Mouse (Mus musculus) mature B cell (primary cell): Measurements from ENCODE around the gene Acot8.
"Not testable (repeated sequence)": the region's sequence is repeated elsewhere in the genome, so short reads cannot be mapped to it uniquely, and the experiment has no call there.

Source experiments
- in situ Hi-C: fragments of 300-500 bp; cut with MboI; formaldehyde crosslinking; loops from 2 replicates; pipeline ENCODE4 v1.14.3; 2019

Acot8 gene

DNA sequence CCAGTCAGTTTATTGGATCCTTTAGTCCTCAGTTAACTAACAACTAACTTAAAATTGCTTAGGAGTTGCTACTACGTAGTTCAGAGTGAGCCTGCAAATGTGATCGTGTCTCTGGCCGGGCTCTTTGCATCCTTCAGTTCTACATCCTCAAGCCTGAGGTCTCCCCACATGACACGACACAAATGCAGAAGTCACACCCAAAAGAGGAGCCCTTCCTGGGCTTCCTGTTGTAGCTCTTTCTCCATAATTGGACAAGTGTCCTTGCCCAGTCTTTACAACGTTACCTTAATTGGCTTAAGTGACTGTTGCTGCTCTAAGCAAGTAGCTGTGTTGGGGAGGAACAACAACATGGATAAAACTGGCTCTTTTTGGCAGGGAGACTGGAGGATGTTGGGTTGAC lies 10.7 kb upstream of the Acot8 start:
- in situ Hi-C loops = no loop called here

DNA sequence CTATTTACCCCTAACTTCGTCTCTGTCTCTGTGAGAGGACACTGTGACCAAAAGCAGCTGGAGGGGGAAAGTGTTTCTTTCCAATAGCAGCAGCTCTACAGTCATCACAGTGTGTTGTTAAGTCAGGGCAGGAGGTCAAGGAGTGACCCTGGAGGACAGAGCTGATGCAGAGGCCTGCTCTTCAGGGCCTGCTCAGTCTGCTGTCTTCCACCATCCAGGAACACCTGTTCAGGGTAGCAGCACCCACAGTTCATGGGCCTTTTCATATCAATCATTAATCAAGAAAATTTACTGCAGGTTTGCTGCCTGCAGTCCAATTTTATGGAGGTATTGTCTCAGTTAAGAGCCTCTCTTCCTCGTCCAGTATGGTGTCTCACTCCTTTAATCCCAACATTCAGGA lies 8.9 kb upstream of the Acot8 start:
- in situ Hi-C loops = no loop called here

DNA sequence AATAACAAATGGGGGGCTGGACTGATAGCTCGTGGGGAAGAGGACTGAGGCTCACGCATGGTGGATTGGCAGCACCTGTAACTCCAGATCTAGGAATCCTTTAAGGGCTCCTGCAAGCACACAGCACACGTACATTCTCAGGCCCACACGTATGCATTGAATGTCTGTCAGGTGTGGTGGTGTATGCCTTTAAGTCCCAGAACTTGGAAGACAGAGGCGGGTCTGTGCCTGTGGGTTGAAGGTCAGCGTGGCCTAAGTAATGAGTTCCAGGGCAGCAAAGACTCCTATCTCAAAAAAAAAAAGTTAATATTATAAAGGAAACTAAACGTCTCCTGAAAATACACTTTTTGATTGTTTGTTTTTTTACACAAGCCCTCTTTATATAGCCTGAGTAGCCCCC lies 1.9 kb upstream of the Acot8 start:
- in situ Hi-C loops = no loop called here

DNA sequence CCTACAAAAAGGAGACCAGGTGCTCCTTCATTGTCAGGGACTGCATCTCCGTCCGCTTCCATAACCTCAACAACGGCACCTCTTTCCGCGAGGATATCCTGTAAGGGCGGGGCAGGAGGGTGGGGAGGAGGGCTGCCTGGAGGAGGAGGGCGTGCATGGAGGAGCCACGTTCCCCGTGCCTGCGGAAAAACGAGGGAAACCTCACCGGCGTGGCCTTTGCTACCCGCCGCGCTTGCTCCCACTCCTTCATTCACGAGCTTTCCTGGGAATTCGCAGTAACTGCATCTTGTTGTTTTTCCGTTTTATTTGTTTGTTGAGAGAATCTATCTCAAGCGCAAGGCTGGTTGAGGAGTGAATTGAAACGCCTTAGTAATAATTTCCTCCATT lies 643 bp upstream of the Acot8 start:
- in situ Hi-C loops = no loop called here

- in situ Hi-C loops = no loop called here
Measured at GRCm38 (mm10) chr2:164803921-164804313, 765 bp downstream of the Acot8 start.

GRCm38 (mm10) chr2:164803201-164803920 lies 1.3 kb downstream of the Acot8 start:
- in situ Hi-C loops = no loop called here

DNA sequence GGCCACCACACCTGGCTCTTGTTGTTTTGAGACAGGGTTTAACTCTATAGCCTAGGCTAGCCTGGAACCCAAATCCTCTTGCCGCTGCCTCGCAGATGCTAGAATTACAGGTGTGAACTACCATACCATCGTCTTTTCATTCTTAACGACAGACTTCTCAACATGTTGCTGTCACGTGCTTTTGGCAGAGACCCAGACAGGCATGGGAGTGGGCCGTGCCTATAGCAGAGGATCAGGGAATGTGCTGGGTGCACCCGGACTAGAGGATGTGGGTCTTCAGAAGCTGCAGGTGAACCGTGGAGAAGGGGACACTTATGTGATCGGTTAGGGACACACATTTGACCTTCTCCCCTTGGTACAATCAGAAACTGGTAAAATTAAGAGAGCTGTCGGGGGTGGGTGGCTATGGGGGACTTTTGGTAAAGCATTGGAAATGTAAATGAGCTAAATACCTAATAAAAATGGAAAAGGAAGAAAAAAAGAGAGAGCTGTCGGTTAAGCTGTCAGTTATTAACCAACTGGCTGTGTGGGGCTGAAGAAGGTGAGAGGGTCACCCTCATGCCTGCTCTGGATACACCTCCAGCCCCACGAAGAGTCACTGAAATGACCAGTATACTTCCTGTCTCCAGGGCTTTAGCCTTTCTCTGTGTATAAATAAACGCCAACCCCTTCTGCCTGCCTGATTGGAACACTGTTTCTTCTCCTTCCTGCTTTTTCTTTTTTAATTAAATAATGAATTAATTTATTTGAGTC lies 4.3 kb downstream of the Acot8 start:
- in situ Hi-C loops = no loop called here

DNA sequence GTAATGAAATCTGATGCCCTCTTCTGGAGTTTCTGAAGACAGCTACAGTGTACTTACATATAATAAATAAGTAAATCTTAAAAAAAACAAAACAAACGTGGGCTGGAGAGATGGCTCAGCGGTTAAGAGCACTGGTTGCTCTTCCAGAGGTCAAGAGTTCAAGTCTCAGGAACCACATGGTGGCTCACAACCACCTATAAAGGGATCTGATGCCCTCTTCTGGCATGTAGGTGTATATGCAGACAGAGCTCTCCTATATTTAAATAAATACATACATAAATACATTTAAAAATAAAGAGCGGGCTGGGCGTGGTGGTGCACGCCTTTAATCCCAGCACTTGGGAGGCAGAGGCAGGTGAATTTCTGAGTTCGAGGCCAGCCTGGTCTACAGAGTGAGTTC lies 6.1 kb downstream of the Acot8 start:
- in situ Hi-C loops = not testable (repeated sequence)

GRCm38 (mm10) chr2:164795868-164796267 lies 8.8 kb downstream of the Acot8 start:
- in situ Hi-C loops = no loop called here

GRCm38 (mm10) chr2:164794293-164794692 lies 10.4 kb downstream of the Acot8 start:
- in situ Hi-C loops = no loop called here

GRCm38 (mm10) chr2:164793772-164794171 lies 10.9 kb downstream of the Acot8 start:
- in situ Hi-C loops = no loop called here

GRCm38 (mm10) chr2:164793236-164793635 lies 11.4 kb downstream of the Acot8 start:
- in situ Hi-C loops = no loop called here

DNA sequence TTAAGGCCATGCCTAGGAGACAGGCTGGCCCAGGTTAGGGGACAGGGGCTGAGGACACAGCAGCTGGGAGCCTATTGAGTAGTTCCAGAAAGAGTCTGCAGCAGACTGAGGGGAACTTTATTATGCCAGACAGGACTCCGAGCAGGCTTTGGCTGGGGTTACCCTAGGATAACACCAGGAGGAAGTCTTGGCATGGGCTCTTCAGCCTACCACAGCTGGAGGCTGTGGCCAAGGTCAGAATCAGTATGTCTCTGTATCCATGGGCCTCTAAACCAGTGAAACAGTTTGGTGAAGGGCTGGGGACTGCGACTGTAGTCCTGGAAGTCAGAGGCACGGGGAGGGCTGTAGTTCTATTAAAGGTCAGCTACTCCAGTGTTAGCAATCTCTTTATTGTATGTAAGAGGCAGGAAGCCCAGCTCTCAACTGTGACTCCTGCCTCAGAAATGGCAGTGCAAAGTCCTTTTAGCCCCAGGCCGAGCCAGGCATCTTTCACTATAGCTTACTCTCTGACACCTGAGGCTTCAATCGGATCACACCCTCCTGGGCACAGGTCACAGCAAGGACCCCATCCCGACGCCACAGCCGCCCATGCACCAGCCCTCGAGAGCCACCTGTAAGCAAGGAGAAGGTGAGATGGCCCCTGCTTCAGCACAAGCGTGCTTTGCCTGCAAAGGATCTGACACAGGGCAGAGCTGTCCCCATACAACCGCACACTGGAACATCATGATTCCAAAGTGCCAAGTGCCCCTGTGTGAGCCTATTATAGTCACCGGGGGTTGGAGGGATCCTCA lies 12.1 kb downstream of the Acot8 start:
- in situ Hi-C loops = no loop called here

GRCm38 (mm10) chr2:164791841-164792261 lies 12.8 kb downstream of the Acot8 start:
- in situ Hi-C loops = no loop called here

DNA sequence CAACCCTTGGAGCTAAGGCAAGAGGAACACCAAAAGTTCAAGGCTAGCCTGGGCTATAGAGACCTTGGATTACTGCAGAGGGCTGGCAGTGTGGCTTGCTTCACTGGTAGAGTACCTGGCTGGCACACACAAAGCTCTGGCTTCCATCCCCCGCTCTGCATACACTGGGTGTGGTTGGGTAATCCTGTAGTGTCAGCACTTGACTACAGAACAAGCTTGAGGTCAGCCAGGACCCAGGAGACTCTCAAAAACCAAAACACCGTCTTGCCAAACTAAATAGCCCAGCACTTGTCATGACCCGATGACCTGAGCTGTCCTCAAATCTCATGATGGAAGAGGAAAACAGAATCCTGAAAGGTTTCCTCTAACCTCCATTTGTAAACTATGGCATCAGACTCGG lies 14.2 kb downstream of the Acot8 start:
- in situ Hi-C loops = no loop called here

DNA sequence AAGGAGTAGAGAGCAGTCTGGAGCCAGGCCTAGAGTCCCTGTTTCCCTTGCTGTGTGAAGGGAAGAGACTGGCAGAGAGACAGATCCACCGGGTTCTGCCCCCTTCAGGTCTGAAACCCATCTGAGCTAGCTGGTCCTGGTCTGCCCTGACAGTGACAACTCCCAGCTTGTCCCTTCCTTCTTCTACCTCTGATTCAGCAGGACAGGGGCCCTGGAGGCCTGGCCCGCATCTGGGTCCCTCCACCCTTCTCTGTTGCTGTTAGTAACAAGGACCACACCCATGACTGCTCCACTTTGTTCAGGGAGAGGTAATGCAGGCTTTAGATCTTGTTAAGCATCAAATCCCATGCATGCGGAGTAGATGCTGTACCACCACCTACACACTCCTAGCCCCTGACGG lies 16.3 kb downstream of the Acot8 start:
- in situ Hi-C loops = no loop called here

DNA sequence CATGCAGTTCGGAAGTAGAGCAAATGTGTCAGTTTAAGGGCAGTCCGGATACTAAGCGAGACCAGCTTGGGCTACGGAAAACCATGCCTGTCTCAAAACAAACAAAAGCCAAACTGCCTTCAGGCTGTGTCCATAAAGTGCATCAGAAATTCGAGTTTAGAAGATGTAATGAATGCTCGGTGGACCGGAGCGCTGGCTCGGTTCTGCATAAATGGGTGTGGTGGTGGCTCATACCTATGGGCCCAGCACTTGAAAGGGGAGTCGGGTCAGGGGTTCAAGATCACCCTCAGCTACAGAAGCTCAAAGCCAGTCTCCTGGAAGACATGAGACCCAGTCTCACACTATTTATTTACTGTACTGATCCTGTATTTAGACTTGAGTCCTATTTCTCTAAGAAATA lies 16.9 kb downstream of the Acot8 start:
- in situ Hi-C loops = no loop called here

DNA sequence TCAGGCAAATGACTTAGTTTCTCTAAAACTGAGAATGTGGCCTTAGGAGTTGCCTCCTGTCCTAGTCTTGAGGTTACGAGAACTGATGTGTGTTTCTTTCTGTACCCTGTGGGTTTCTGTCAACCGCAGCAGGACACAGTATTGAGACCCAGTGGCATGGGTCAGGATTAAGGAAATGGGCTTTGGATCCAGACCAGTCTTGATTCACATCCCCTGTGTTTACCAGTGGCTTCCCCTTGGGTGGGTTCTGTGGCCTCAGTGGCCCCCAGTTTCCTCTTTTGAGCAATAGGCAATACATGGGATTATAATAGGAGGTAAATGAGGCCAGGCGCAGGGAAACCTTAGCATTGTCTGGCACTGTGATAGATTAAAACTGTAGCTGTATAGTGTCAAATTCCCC lies 17.6 kb downstream of the Acot8 start:
- in situ Hi-C loops = no loop called here

GRCm38 (mm10) chr2:164786388-164786885 lies 18.2 kb downstream of the Acot8 start:
- in situ Hi-C loops = no loop called here

DNA sequence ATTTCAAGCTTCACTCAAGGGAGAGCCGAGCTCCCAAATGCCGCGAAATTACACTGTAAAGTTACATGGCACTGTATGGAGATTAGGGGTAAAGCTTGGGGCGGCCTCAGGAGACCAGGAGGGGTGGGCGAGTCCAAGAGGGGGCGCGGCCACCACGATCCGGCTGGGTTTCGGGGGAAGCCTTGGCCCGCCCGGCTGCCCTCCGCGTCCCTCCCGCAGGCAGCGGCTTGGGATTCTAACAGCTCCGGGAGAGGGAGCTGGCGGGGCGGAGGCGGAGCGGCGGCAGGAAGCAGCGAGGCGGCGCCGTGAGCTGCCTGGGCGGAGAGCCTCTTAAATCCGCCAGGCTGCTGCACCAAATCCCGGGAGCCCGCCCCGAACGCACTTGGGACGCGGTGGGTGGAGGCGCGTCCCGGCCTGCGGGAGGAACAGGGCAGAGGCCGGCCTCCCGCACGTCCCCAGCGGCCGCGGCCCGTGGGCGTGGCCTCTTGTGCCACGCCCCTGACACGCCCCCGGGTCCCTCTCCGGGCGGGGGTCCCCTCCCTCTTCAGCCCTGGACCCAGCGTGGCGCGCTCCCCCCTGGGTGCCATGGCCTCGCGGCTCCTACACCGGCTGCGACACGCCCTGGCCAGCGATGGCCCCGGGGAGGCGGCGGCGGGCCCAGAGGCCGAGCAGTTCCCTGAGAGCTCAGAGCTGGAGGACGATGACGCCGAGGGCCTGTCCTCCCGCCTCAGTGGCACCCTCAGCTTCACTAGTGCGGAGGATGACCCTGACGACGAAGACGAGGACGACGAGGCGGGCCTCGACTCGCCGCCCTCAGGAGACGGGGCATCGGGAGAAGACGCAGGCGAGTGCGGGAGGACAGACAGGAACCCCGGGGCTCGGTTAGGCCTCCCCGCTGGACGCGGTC lies 18.9 kb downstream of the Acot8 start, which contains the start of gene Snx21:
TSS of gene Snx21 (plus strand) at position 343 of the 907 bp plus-strand sequence.
- in situ Hi-C loops = no loop called here

DNA sequence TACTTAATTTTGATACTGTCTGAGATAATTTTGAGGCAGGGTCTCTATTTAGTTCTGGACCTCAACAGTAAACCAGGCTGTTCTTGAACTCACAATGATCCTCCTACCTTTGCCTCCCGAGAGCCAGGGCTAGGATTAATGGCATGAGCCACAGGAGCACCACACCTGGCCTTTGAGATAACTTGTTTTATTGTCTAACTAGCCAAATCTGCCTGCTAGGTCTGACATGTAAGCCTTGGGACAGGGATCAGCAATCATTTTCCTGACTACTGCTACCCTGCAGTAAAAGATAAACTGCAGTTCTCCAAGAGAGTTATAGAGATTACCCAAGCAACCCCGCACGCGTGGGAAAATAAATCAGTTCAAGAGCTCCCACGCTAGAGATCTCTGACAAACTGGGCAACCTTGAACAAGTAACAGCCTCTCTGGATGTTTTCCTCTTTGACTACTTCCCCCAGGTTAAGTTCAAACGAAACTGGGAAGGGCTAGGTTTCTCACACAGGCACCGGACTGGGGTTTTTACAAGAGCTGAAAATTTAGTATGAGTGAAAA lies 19.7 kb downstream of the Acot8 start:
- in situ Hi-C loops = no loop called here
